Mouse (Mus musculus) liver, postnatal 0 days (tissue): ENCODE data around the gene Jam2. TPM values are rescaled to one million over a fixed set of nuclear protein-coding genes. Genes with fewer than 3 reads are reported as not detected.
A peak's percentile ranks its signal among the peaks of the same experiment; 100 is the strongest.

Source experiments
- ATAC-seq: fragments of 200-750 bp; cut with Nextera tagmentation; 2 replicates; pipeline ENCODE4 v1.8.0; 2017; ENCODE audit warnings: mild to moderate bottlenecking, moderate library complexity
- DNase-seq: peaks from one replicate; pipeline ENCODE4 v3.0.0-alpha.2; 2016
- H3K27ac ChIP-seq: fragments of 300-500 bp; sonication (generic); 2 replicates; pipeline ENCODE4 v1.5.1; 2014; ENCODE audit warnings: antibody characterized with exemption, moderate library complexity, mild to moderate bottlenecking, low read depth
- H3K27me3 ChIP-seq: fragments of 300-500 bp; sonication (generic); 2 replicates; pipeline ENCODE4 v1.6.1; 2014; ENCODE audit warnings: low read length, control low read depth, mixed read lengths; ENCODE audit not compliant: insufficient read depth
- H3K36me3 ChIP-seq: fragments of 300-500 bp; sonication (generic); replicated peaks from 2 replicates; pipeline ENCODE4 v1.6.1; 2014; ENCODE audit warnings: mild to moderate bottlenecking, control low read depth, low read length, moderate library complexity, mixed read lengths; ENCODE audit not compliant: insufficient read depth
- H3K4me1 ChIP-seq: fragments of 300-500 bp; sonication (generic); 2 replicates; pipeline ENCODE4 v1.6.1; 2014; ENCODE audit warnings: antibody characterized with exemption, mild to moderate bottlenecking, control low read depth; ENCODE audit not compliant: insufficient read depth
- H3K4me2 ChIP-seq: fragments of 300-500 bp; sonication (generic); 2 replicates; pipeline ENCODE4 v1.6.1; 2014; ENCODE audit warnings: low read depth, mild to moderate bottlenecking, low read length, moderate library complexity, mixed read lengths
- H3K4me3 ChIP-seq: fragments of 300-500 bp; sonication (generic); 2 replicates; pipeline ENCODE4 v1.5.1; 2014; ENCODE audit warnings: low read depth, low read length
- H3K9ac ChIP-seq: fragments of 300-500 bp; sonication (generic); replicated peaks from 2 replicates; pipeline ENCODE4 v1.6.1; 2014; ENCODE audit warnings: mild to moderate bottlenecking, moderate library complexity
- H3K9me3 ChIP-seq: fragments of 300-500 bp; sonication (generic); 2 replicates; pipeline ENCODE4 v1.6.1; 2016; ENCODE audit warnings: mild to moderate bottlenecking, control low read depth, low read length, mixed read lengths
- CTCF ChIP-seq: sonication (generic); IDR thresholded peaks from 2 replicates; pipeline ENCODE4 v1.5.1; 2016; ENCODE audit warnings: antibody characterized with exemption, low read depth
- EP300 ChIP-seq: IDR thresholded peaks from 2 replicates; pipeline ENCODE4 v1.6.1; 2016; ENCODE audit warnings: antibody characterized with exemption, low read depth, mild to moderate bottlenecking
- WGBS: fragments of 180-500 bp; shearing (Covaris S2); extraction: QIAGEN DNeasy Blood & Tissue Kit; methylation state at CpG from one replicate; pipeline ENCODE4 v1.1.7; 2014; ENCODE audit not compliant: insufficient replicate concordance; 5-methylcytosine and 5-hydroxymethylcytosine counted together
- polyA plus RNA-seq: library from polyadenylated mRNA; unstranded; fragments of >200 nt; fragmentation: Nextera tagmentation; extraction: Ambion mirVana; gene quantifications from 2 replicates; pipeline ENCODE4 v1.2.1, GENCODE M21; 2015

Jam2 gene
- polyA plus RNA-seq, 1 experiment from 2014 or later = 3.2 TPM

DNA sequence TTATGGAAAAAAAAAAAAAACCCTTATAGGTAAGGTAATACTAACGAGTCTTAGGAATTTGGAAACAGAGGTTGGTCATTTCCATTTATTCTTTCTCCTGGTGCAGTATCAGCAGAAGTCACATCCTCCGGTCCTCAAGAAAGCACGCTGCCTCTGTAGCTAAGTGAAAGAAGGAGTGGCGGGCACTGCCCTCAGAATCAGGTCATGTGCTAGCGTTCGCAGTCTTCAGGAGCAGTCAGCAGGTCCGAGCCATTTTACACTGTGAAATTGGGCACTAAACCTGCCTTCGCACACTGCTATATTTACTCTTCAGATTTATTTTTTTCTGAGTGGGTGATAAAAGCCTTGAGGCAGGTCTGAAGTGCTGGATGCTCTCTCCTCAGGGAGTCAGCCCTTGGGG, 39.9 kb downstream of the Jam2 start:
- WGBS = 61% methylated on average over 8 of the region's 8 CpGs
- TF ChIP-seq EP300 (no peak), CTCF (no peak)
- H3K4me1 ChIP-seq = 0 out of 2 replicates have a peak, but pooled peaks cover 2% of the 10 kb centered on the region
- DNase-seq = no peak
- H3K9ac ChIP-seq = no peak overlapping the region
- no peak overlapping the region for H3K27ac ChIP-seq
- no peaks in the 10 kb centered on the region for H3K9me3 ChIP-seq
- no peaks in the 10 kb centered on the region for H3K36me3 ChIP-seq
- H3K4me3 ChIP-seq = no peak overlapping the region
- H3K27me3 ChIP-seq = no peaks in the 10 kb centered on the region
- H3K4me2 ChIP-seq = peak overlapping the region; percentile 44; the same call in 1 of the 2 replicates
- no peak for ATAC-seq

DNA sequence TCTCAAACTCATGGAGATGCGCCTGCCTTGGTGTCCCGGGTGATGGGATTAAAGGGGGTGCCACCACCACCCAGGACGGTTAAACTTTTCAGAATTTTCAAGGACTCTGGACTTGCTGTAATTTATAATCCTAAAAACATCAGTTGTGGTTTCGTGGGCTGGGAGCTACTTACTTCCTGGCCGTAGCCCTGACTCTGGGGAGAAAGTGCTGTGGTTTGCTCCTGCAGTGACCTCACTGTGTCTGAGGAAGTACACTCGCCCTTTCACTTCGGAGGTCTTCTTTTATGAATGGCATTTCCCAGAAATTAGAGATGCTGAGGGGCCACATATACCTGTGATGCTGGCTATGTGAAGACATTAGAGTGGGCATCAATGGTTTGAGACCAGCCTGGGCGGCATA, 40.6 kb downstream of the Jam2 start:
- TF ChIP-seq CTCF = no peak
- TF ChIP-seq EP300 = no peak
- Histone ChIP-seq H3K4me2 (peak overlapping the region; percentile 44), H3K9ac (no peak overlapping the region), H3K4me3 (no peak overlapping the region), H3K9me3 (no peaks in the 10 kb centered on the region), H3K4me1 (0 out of 2 replicates have a peak, but pooled peaks cover under 1% of the 10 kb centered on the region), H3K27me3 (no peaks in the 10 kb centered on the region), H3K27ac (no peak overlapping the region), H3K36me3 (no peaks in the 10 kb centered on the region)
- DNase-seq = no peak
- ATAC-seq = no peak
- WGBS = 30% methylated on average over 8 of the region's 8 CpGs

- Histone ChIP-seq H3K9me3 (no peaks in the 10 kb centered on the region), H3K9ac (no peak overlapping the region), H3K27me3 (no peaks in the 10 kb centered on the region), H3K4me3 (no peak overlapping the region), H3K36me3 (0 out of 2 replicates have a peak, but pooled peaks cover 4% of the 10 kb centered on the region), H3K27ac (no peak overlapping the region), H3K4me2 (no peak overlapping the region), H3K4me1 (no peaks in the 10 kb centered on the region)
- TF ChIP-seq CTCF (peak; percentile 74), EP300 (no peak)
- ATAC-seq (0 out of 2 replicates have a peak, but pooled peaks have one; percentile 27), DNase-seq (no peak)
- 29% methylated on average over 7 of the region's 7 CpGs for WGBS
Measured at GRCm38 (mm10) chr16:84817423-84817822, 43.5 kb downstream of the Jam2 start.

DNA sequence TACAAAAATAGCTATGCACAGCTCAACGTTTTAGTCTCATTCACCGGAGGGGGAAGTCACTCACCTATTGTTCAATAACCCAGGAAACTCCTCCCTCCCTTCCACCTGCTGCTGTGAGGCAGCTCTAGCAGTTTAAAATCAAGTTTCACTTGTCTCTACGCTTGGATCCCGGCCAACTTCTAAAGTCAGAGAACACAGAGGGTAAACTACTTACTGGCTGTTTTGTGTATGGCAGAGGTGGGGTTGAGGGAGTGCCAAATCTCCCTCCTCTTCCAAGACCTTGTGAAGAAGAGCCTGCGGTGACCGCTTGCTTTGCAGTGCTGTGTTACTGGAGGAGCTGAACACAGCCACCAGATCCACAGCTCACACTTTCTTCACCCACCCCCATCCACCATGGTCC, 51.1 kb downstream of the Jam2 start:
- H3K27ac ChIP-seq = peak overlapping the region; percentile 22; the same call in 1 of the 2 replicates
- DNase-seq (peak; percentile 26), ATAC-seq (peak; percentile 63)
- TF ChIP-seq CTCF (no peak), EP300 (no peak)
- H3K4me2 ChIP-seq = no peak overlapping the region
- no peaks in the 10 kb centered on the region for H3K27me3 ChIP-seq
- WGBS = 60% methylated on average over 6 of the region's 6 CpGs
- peaks cover 57% of the 10 kb centered on the region for H3K36me3 ChIP-seq
- no peak overlapping the region for H3K4me3 ChIP-seq
- H3K9ac ChIP-seq = peak overlapping the region; percentile 16; the same call in 1 of the 2 replicates
- peaks cover 18% of the 10 kb centered on the region for H3K4me1 ChIP-seq
- H3K9me3 ChIP-seq = no peaks in the 10 kb centered on the region

GRCm38 (mm10) chr16:84831696-84832095, 57.8 kb downstream of the Jam2 start:
- H3K9ac ChIP-seq = no peak overlapping the region
- H3K9me3 ChIP-seq = no peaks in the 10 kb centered on the region
- H3K27ac ChIP-seq = no peak overlapping the region
- no peaks in the 10 kb centered on the region for H3K27me3 ChIP-seq
- TF ChIP-seq CTCF = no peak
- no peak for TF ChIP-seq EP300
- peaks cover 13% of the 10 kb centered on the region for H3K4me1 ChIP-seq
- H3K4me3 ChIP-seq = no peak overlapping the region
- WGBS = 88% methylated on average over 5 of the region's 5 CpGs
- peaks cover 52% of the 10 kb centered on the region for H3K36me3 ChIP-seq
- no peak overlapping the region for H3K4me2 ChIP-seq
- ATAC-seq = no peak
- no peak for DNase-seq

GRCm38 (mm10) chr16:84832736-84833135, 58.8 kb downstream of the Jam2 start:
- Histone ChIP-seq H3K27me3 (no peaks in the 10 kb centered on the region), H3K4me3 (no peak overlapping the region), H3K36me3 (peaks cover 42% of the 10 kb centered on the region), H3K4me1 (peaks cover 16% of the 10 kb centered on the region), H3K4me2 (0 out of 2 replicates have a peak overlapping the region, but pooled peaks have one; percentile 82), H3K27ac (no peak overlapping the region), H3K9me3 (no peaks in the 10 kb centered on the region), H3K9ac (no peak overlapping the region)
- WGBS = 89% methylated on average over 5 of the region's 5 CpGs
- TF ChIP-seq CTCF = no peak
- no peak for TF ChIP-seq EP300
- no peak for DNase-seq
- ATAC-seq = no peak
